Mouse (Mus musculus): ENCODE measurements at regions not wholly inside any gene's neighbourhood (a gene's known extent, or its start where the extent isn't known, plus 50 kb on each side); places are given as distances from the start of the nearest gene placed in this dataset.
A peak's percentile ranks its signal among the peaks of the same experiment; 100 is the strongest.

DNA sequence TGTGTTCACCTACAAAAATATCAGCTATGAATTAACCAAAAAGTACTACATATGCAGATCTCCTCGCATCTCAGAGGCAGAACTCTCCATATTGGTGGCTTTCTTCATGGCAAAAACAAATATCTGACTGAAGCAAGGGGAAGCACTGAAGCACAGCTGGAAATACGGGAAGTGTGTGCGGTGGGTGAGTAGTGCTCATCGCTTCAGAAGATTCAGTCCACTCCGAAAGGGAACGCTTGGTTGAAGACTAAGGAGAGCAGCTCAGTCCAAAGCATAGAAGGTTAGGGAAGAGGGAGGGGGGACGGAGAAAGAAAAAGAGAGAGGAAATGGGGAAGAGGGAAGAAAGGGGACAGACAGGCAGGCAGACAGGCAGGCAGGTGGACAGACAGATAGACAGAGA, 114.4 kb upstream of the Tmc1 start:
- no peak overlapping the region for H3K4me2 ChIP-seq (ENCODE audit: low read depth, low read length)
- 94% methylated on average over 7 of the region's 7 CpGs for WGBS
- no peaks in the 10 kb centered on the region for H3K4me1 ChIP-seq (ENCODE audit: control insufficient read depth, insufficient read depth, low read length)
- H3K36me3 ChIP-seq (ENCODE audit: control insufficient read depth, insufficient read depth, low read length) = no peaks in the 10 kb centered on the region
- H3K27ac ChIP-seq (ENCODE audit: low read length) = no peak overlapping the region
- H3K27me3 ChIP-seq (replicated peaks; ENCODE audit: control insufficient read depth, insufficient read depth, low read length) = no peaks in the 10 kb centered on the region
- H3K9me3 ChIP-seq (ENCODE audit: control insufficient read depth, low read length) = no peaks in the 10 kb centered on the region
- no peak overlapping the region for H3K4me3 ChIP-seq (ENCODE audit: low read length)
- no peak overlapping the region for H3K9ac ChIP-seq (ENCODE audit: low read depth, low read length)
- ATAC-seq = no peak

DNA sequence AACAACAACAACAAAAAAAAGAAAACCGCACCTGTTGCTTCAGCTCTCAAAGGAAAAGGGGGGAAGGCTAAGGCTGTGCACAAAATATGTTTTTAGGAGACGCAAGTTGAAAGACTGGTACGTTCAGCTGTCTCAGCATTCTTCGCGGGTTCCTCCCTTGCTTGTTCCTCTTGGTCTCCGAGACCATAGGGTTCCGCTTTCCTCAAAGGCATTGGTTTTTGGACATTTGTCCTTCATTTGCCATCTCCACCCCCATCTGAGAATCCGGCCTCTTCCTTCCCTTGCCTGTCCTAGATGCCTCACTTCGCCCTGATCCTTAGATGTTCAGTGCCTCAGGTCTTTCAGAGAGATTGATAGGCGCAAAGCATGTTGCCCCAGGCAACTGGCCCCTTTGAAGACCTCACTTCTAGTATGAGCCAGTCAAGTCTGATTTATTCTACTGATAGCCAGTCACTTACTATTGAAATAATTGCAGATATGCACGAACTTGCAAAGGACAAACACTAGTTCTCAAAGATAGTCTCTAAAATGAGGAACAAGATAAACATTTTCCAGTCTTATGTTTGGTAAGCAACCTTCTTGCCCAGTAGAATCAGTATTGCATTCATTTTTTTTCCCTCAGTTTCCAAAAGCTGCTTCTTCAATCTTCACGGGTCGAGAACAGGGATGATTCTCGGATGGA, 112.6 kb upstream of the Tmc1 start:
- no peak overlapping the region for H3K4me2 ChIP-seq (ENCODE audit: low read depth, low read length)
- WGBS = 90% methylated on average over 14 of the region's 14 CpGs
- H3K4me1 ChIP-seq (ENCODE audit: control insufficient read depth, insufficient read depth, low read length) = no peaks in the 10 kb centered on the region
- no peaks in the 10 kb centered on the region for H3K9me3 ChIP-seq (ENCODE audit: control insufficient read depth, low read length)
- ATAC-seq = no peak
- no peaks in the 10 kb centered on the region for H3K27me3 ChIP-seq (replicated peaks; ENCODE audit: control insufficient read depth, insufficient read depth, low read length)
- H3K36me3 ChIP-seq (ENCODE audit: control insufficient read depth, insufficient read depth, low read length) = no peaks in the 10 kb centered on the region
- no peak overlapping the region for H3K4me3 ChIP-seq (ENCODE audit: low read length)
- no peak overlapping the region for H3K27ac ChIP-seq (ENCODE audit: low read length)
- no peak overlapping the region for H3K9ac ChIP-seq (ENCODE audit: low read depth, low read length)

DNA sequence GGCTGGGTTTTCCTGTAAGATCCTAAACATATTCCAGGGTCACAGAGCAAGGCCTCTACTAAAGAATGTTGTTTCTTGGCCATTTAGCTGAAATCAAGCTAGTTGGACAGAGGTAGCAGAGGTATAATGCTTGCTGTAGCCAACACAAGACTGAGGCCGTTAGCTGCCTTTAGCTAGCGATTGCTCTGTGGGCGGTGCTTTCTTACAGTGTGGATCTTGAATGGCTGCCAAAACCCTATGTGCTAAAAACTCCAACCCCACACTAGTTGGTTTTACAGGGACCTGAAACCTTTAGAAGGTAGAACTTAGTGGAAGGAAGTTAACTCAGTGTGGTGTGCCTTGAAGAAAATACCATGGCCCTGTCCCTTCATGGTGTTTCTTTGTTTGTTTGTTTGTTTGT, 110.9 kb upstream of the Tmc1 start:
- Histone ChIP-seq H3K27ac (ENCODE audit: low read length) (no peak overlapping the region), H3K4me3 (ENCODE audit: low read length) (no peak overlapping the region), H3K9ac (ENCODE audit: low read depth, low read length) (no peak overlapping the region), H3K27me3 (replicated peaks; ENCODE audit: control insufficient read depth, insufficient read depth, low read length) (no peaks in the 10 kb centered on the region), H3K9me3 (ENCODE audit: control insufficient read depth, low read length) (no peaks in the 10 kb centered on the region), H3K4me2 (ENCODE audit: low read depth, low read length) (no peak overlapping the region), H3K4me1 (ENCODE audit: control insufficient read depth, insufficient read depth, low read length) (no peaks in the 10 kb centered on the region), H3K36me3 (ENCODE audit: control insufficient read depth, insufficient read depth, low read length) (no peaks in the 10 kb centered on the region)
- no peak for ATAC-seq
- WGBS = 68% methylated on average over 3 of the region's 3 CpGs

GRCm38 (mm10) chr19:21053597-21054544, 99.9 kb upstream of the Tmc1 start:
- Histone ChIP-seq H3K36me3 (ENCODE audit: control insufficient read depth, insufficient read depth, low read length) (no peaks in the 10 kb centered on the region), H3K4me3 (ENCODE audit: low read length) (no peak overlapping the region), H3K4me1 (ENCODE audit: control insufficient read depth, insufficient read depth, low read length) (peaks cover 8% of the 10 kb centered on the region; the same call in 1 of the 2 replicates), H3K9me3 (ENCODE audit: control insufficient read depth, low read length) (no peaks in the 10 kb centered on the region), H3K4me2 (ENCODE audit: low read depth, low read length) (no peak overlapping the region), H3K27ac (ENCODE audit: low read length) (no peak overlapping the region), H3K27me3 (replicated peaks; ENCODE audit: control insufficient read depth, insufficient read depth, low read length) (no peaks in the 10 kb centered on the region), H3K9ac (ENCODE audit: low read depth, low read length) (no peak overlapping the region)
- ATAC-seq = peak; percentile 41
- 83% methylated on average over 11 of the region's 11 CpGs for WGBS

DNA sequence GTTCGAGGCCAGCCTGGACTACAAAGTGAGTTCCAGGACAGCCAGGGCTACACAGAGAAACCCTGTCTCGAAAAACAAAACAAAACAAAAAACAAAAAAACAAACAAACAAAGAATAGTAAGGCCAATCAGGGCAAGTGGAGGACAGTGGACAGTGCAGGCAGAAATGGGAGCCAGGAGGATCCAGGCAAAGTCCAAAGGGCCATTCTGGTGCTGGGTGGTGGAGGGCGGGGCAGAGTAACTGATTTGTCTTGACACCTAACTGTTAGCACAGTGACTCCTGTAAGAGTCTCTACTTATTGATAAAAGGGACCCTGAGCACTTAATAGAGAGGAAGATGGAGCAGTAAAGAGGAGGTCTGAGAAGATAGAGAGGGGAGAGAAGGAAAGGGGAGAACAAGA, 98.8 kb upstream of the Tmc1 start:
- Histone ChIP-seq H3K4me2 (ENCODE audit: low read depth, low read length) (no peak overlapping the region), H3K27me3 (replicated peaks; ENCODE audit: control insufficient read depth, insufficient read depth, low read length) (no peaks in the 10 kb centered on the region), H3K4me1 (ENCODE audit: control insufficient read depth, insufficient read depth, low read length) (peaks cover 8% of the 10 kb centered on the region; the same call in 1 of the 2 replicates), H3K4me3 (ENCODE audit: low read length) (no peak overlapping the region), H3K36me3 (ENCODE audit: control insufficient read depth, insufficient read depth, low read length) (no peaks in the 10 kb centered on the region), H3K27ac (ENCODE audit: low read length) (no peak overlapping the region), H3K9ac (ENCODE audit: low read depth, low read length) (no peak overlapping the region), H3K9me3 (ENCODE audit: control insufficient read depth, low read length) (no peaks in the 10 kb centered on the region)
- WGBS = 86% methylated on average over 3 of the region's 3 CpGs
- peak; percentile 69; the same call in 1 of the 2 replicates for ATAC-seq

DNA sequence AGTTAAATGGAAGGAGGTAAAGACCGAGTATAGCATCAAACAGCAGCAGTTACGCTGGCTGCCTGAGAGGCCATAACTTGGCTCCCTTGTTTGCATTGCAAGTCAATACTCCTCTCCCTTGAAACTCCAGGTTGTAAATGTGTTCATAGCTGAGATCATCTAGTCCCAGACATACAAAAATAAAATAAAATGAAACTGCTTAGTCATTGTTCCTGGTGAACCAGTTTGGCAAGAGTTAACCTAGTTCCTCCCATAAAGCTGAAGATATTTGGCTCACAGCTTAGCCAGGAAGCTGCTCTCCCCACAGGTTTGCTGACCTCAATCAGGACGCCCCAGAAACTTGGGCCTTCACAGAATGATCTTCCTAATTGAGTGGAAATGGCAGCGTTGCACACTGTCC, 97.9 kb upstream of the Tmc1 start:
- Histone ChIP-seq H3K27me3 (replicated peaks; ENCODE audit: control insufficient read depth, insufficient read depth, low read length) (no peaks in the 10 kb centered on the region), H3K36me3 (ENCODE audit: control insufficient read depth, insufficient read depth, low read length) (no peaks in the 10 kb centered on the region), H3K4me2 (ENCODE audit: low read depth, low read length) (no peak overlapping the region), H3K4me1 (ENCODE audit: control insufficient read depth, insufficient read depth, low read length) (peaks cover 8% of the 10 kb centered on the region; the same call in 1 of the 2 replicates), H3K27ac (ENCODE audit: low read length) (peak overlapping the region; percentile 14; the same call in 1 of the 2 replicates), H3K4me3 (ENCODE audit: low read length) (no peak overlapping the region), H3K9me3 (ENCODE audit: control insufficient read depth, low read length) (no peaks in the 10 kb centered on the region), H3K9ac (ENCODE audit: low read depth, low read length) (no peak overlapping the region)
- 46% methylated on average over 4 of the region's 4 CpGs for WGBS
- ATAC-seq = peak; percentile 76

DNA sequence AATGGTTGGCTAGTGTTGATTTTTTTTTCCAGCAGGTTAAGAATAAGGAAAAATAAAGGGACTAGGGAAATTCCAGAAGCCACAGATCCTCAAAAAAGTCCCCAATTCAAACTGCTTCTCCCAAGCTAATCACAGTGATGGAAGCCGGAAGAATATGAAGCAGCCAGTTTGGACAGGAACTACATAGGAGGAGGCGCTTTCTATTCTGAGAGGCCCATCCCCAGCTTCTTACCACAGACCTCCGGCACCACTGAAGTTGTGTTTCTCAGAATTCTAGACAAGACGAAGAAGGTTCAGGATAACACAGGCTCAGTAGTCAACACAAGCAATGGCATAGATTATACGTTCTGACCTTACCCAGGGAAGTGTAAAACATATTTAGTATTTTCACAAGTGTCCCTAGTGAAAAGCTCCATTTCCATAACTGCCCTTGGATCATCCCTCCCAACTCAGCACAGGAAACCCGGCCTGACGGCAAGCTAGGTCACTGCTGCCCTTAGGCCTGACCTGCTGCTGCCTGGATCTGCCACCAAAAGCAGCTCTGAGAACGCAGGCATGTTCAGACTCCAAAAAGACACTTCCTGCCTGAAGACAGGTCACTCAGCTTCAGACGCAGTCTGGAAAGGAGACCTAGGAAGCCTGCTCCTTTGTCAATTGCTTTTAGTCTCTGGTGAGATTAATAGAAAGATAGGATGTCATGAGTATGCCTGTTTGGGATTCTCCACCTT, 97.2 kb upstream of the Tmc1 start:
- peak; percentile 36; the same call in 1 of the 2 replicates for ATAC-seq
- Histone ChIP-seq H3K27ac (ENCODE audit: low read length) (peak overlapping the region; percentile 36; the same call in 1 of the 2 replicates), H3K36me3 (ENCODE audit: control insufficient read depth, insufficient read depth, low read length) (no peaks in the 10 kb centered on the region), H3K27me3 (replicated peaks; ENCODE audit: control insufficient read depth, insufficient read depth, low read length) (no peaks in the 10 kb centered on the region), H3K4me2 (ENCODE audit: low read depth, low read length) (no peak overlapping the region), H3K9me3 (ENCODE audit: control insufficient read depth, low read length) (no peaks in the 10 kb centered on the region), H3K4me1 (ENCODE audit: control insufficient read depth, insufficient read depth, low read length) (peaks cover 8% of the 10 kb centered on the region; the same call in 1 of the 2 replicates), H3K4me3 (ENCODE audit: low read length) (no peak overlapping the region), H3K9ac (ENCODE audit: low read depth, low read length) (no peak overlapping the region)
- WGBS = 65% methylated on average over 9 of the region's 9 CpGs

- no peak for ATAC-seq
- Histone ChIP-seq H3K27me3 (replicated peaks; ENCODE audit: control insufficient read depth, insufficient read depth, low read length) (no peaks in the 10 kb centered on the region), H3K9me3 (ENCODE audit: control insufficient read depth, low read length) (no peaks in the 10 kb centered on the region)
Observed at GRCm38 (mm10) chr19:21049301-21049700, 95.3 kb upstream of the Tmc1 start.

DNA sequence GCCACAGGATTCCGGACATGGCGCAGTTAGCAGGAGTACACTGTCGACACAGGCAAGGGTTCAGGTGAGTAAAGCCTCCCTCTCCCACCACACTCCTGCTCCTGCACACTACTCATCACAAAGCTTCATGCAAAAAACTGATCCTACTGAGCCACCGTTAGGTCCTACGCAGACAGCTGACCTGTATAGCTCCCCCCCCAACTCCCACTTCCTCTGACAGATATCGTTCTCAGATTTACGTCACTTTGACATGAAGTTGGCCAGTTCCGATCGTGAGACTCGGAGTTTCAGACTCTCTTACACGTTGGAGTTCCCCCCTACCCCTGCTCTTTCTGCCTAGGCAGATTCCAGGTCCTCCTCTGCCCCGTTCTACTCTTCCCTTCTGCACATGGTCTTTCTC, 91.6 kb upstream of the Tmc1 start:
- no peak overlapping the region for H3K9ac ChIP-seq (ENCODE audit: low read depth, low read length)
- H3K4me3 ChIP-seq (ENCODE audit: low read length) = no peak overlapping the region
- no peaks in the 10 kb centered on the region for H3K27me3 ChIP-seq (replicated peaks; ENCODE audit: control insufficient read depth, insufficient read depth, low read length)
- no peaks in the 10 kb centered on the region for H3K9me3 ChIP-seq (ENCODE audit: control insufficient read depth, low read length)
- no peak for ATAC-seq
- H3K36me3 ChIP-seq (ENCODE audit: control insufficient read depth, insufficient read depth, low read length) = no peaks in the 10 kb centered on the region
- 84% methylated on average over 12 of the region's 12 CpGs for WGBS
- H3K4me2 ChIP-seq (ENCODE audit: low read depth, low read length) = no peak overlapping the region
- no peaks in the 10 kb centered on the region for H3K4me1 ChIP-seq (ENCODE audit: control insufficient read depth, insufficient read depth, low read length)
- H3K27ac ChIP-seq (ENCODE audit: low read length) = no peak overlapping the region

More at GRCm38 (mm10) chr19:21049301-21049700, 95.3 kb upstream of the Tmc1 start:
- peaks cover 8% of the 10 kb centered on the region; the same call in 1 of the 2 replicates for H3K4me1 ChIP-seq (ENCODE audit: control insufficient read depth, insufficient read depth, low read length)
- H3K9ac ChIP-seq (ENCODE audit: low read depth, low read length) = no peak overlapping the region
- H3K4me2 ChIP-seq (ENCODE audit: low read depth, low read length) = no peak overlapping the region
- H3K27ac ChIP-seq (ENCODE audit: low read length) = no peak overlapping the region
- H3K36me3 ChIP-seq (ENCODE audit: control insufficient read depth, insufficient read depth, low read length) = no peaks in the 10 kb centered on the region
- H3K4me3 ChIP-seq (ENCODE audit: low read length) = no peak overlapping the region

Measured in intestine, embryonic 16.5 days (tissue).